Mouse (Mus musculus): Measurements from ENCODE around the gene Rpl12.

The Rpl12 gene

DNA sequence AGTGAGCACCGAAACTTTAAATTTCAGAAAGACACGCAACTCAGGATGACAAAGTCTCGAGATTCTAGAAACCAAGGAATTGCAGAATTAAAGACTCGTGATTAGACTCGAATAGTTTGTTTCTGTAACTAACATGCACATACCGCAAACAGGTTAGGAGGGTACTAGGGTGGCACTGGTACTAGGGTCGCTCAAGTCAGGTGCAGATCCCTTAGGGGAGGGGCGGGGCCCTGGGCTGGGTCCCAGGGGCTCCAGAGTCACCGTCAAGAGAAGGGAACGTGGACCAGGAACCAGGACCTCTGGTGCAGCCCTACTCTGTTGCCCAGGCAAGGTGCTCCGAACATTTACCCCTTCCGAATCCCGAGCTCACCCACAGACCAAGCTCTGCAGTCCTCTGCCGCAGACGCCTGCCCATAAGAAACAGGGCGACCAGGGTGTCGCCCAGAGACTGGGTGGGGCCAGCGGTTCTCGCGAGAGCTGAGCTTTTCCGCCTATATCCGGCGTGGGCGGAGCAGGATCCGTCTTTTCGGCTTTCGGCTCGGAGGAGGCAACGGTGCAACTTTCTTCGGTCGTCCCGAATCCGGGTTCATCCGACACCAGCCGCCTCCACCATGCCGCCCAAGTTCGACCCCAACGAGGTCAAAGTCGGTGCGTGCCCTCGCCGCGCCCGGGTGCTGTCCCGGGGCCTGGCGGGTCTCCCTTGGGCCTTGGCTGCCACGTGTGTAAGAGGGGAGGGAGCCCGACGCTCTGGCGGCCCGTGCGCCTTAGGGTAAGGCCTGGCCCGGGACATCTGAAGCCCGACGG is at the start of gene Rpl12, which contains the start of gene Lrsam1:
Gene Rpl12 (plus strand): TSS at position 368 of the 804 bp plus-strand sequence.
Gene Lrsam1 (minus strand): TSS at position 423 of the 804 bp plus-strand sequence.
- DNase-seq (ENCODE audit: low spot score) = peak; percentile 89

DNA sequence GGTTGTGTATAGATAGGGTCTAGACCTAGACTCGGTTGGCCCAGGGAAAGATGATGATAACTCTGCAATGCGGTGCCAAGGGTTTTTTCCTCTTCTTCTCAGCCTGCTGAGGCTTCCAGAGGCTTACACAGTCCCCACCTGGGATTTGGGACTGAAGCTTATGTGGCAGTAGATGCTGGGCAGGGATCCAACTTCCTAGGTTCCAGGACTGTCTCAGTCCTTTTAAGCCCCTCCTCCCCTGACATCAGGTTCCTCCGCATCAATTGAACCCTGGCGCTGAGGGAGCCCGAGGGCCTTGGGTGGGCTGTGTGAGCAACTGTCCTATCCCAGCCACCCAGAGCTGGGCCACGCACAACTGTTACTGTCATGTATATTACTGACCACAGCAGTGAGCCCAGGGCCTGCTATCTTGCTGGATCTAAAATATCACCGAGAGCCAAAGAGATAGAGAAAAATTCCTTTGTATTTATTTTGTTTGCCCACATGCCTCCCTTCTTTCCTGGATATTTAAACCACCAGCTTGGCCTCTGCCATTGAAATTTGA is 49.6 kb upstream of the Rpl12 start:
- no peak for DNase-seq (ENCODE audit: low spot score)

GRCm38 (mm10) chr2:32912210-32912804 is 49.1 kb upstream of the Rpl12 start:
- peak; percentile 75 for DNase-seq (ENCODE audit: low spot score)

DNA sequence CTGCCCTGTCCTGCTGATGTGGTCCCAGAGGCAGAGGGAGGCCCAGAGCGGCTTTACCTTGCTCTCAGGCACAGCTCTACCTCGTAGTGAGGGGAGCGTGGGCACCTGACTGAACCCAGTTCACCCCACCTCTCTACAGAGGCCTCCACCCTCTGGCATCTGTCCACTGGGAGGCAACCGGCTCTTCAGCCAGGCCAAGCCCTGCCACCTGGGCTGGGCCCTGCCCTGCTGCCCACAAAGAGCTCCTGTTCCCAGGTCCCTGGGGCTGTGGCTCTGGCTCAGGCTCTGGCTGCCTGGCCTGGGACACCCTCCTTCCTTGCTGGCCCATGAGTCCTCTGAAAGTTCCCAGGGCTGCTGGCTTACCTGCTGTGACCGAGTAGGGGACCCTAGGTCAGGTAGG is 47.0 kb upstream of the Rpl12 start:
- DNase-seq (ENCODE audit: low spot score) = no peak

DNA sequence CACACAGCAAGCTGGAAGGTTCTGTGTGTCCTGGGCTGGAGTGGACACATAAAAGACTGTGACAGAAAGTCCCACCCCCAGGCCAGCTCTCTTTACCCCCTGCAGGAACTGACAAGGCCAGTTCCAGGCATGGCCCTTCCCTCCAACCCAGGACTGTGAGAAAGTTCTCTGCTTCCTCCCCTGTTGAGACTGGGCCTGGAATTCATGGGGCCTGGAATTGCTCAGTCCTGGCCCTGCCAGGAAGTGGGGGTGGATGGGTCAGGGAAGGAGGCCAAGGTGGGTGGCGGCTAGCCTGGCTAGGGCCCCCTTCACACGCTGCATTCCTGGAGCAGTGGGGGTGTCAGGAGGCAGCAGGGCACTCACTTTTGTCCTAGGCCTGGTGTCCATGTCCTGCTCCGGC is 46.5 kb upstream of the Rpl12 start:
- no peak for DNase-seq (ENCODE audit: low spot score)

- no peak for DNase-seq (ENCODE audit: low spot score)
Observed at GRCm38 (mm10) chr2:32917526-32917925, 43.8 kb upstream of the Rpl12 start.

GRCm38 (mm10) chr2:32918391-32918790 is 43.0 kb upstream of the Rpl12 start:
- no peak for DNase-seq (ENCODE audit: low spot score)

- no peak for DNase-seq (ENCODE audit: low spot score)
Observed at GRCm38 (mm10) chr2:32921235-32921634, 40.1 kb upstream of the Rpl12 start.

GRCm38 (mm10) chr2:32921801-32922380 is 39.5 kb upstream of the Rpl12 start:
- DNase-seq (ENCODE audit: low spot score) = no peak

GRCm38 (mm10) chr2:32922564-32922963 is 38.8 kb upstream of the Rpl12 start:
- no peak for DNase-seq (ENCODE audit: low spot score)

DNA sequence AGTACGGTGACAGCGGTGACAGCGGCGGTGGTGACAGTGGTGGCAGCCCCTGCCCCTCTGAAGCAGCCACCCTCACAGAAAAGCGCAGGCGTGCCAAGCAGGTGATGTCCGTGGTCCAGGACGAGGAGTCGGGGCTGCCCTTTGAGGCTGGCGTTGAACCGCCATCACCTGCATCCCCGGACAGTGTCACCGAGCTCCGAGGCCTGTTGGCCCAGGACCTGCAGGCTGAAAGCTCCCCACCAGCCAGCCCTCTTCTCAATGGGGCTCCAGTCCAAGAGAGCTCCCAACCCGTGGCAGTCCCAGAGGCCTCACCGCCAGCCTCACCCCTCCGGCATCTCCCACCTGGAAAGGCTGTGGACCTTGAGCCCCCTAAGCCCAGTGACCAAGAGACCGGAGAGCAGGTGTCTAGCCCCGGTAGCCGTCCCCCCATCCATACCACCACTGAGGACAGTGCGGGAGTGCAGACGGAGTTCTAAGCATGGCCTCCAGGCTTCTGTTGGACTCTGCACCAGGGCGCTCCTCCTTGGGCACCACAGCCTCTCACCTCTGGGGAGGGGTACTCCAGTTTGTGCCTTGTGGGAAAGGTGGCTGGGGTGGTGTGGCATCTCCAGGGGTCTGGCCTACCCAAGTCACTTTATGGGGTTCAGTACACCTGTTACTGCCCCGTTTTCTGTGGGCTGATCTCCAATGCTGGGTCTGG is 37.7 kb upstream of the Rpl12 start:
- no peak for DNase-seq (ENCODE audit: low spot score)

DNA sequence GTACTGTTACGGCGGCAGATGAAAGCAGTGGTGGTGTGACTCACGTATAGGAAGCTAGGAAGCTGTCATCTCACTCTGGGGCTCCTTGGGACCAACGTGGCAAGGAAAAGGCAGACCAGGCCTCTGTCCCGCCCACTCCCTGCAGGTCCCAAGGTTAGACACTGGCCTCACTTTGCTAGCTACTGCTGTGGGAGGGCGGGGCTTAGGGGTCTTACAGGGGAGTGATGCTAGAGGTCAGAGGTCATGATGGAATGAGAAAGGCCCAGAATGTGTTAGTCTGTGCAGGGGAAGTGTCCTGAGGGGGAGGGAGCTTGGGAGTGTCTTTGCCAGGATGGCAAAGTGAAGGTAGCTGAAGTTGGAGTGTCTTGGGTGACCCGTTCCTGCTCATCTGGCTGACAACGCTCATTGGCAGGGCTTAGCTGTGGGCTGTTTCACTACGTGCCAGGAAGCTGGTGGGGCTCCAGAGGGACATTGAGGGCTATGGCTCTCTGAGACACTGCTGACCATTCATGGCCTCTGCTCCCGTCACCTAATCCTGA is 37.0 kb upstream of the Rpl12 start:
- DNase-seq (ENCODE audit: low spot score) = no peak

GRCm38 (mm10) chr2:32926330-32927075 is 34.9 kb upstream of the Rpl12 start:
- DNase-seq (ENCODE audit: low spot score) = no peak

GRCm38 (mm10) chr2:32927624-32928234 is 33.6 kb upstream of the Rpl12 start:
- no peak for DNase-seq (ENCODE audit: low spot score)

GRCm38 (mm10) chr2:32928235-32928946 is 33.0 kb upstream of the Rpl12 start:
- DNase-seq (ENCODE audit: low spot score) = no peak

DNA sequence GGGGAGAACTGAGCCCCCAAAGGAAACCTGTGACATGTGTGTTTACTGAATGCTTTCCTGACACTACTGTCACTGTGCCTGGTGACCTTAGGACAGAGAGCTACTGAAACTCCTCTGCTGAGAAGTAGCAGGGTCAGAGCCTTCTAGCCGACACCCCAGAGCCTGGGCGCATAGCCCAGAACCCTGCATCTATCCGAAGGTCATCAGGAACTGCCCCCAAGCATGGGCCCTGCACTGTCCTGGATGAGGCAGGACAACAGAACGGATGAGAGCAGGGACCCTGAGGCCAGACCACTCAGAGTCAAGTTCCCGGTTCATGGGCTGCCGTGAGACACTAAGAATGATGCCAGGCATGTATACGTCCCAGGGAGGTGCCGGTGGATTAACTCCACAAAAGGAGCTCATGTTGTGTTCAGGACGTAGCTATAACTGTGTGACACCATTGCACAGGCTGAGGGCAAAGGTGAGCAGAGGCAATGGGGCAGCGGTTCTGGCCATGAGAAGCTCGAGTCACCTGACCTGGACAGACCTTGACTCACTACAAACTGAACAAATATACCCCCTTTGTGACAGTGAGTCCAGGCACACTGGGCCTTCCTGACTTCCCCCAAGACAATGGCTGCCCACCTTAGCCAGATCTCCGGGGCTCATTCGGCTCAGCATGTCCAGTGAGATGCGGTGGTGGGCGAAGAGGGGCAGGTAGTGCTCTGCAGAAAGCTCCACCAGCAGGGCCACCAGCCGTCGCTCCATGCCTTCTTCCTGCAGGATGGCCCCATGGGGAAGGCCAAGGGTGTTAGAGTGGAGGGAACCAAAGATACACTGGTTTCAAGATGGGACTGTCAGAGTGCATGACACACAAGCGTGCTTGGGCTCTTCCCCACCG is 32.2 kb upstream of the Rpl12 start:
- no peak for DNase-seq (ENCODE audit: low spot score)

DNA sequence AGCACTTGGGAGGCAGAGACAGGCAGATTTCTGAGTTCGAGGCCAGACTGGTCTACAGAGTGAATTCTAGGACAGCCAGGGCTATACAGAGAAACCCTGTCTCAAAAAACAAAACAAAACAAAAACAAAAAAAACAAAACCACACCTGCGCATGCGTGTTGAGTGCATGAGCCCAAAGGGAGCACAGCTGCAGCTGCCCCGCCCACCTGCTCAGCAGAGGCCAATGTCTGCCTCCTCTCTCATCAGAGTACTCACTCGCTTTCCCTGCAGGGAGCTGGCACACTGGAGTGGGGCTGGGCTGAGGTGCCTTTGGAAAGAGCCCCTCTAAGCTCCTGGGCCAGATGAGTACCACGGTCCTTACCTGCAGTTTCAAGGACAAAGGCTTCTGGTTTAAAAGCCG is 29.6 kb upstream of the Rpl12 start:
- no peak for DNase-seq (ENCODE audit: low spot score)

DNA sequence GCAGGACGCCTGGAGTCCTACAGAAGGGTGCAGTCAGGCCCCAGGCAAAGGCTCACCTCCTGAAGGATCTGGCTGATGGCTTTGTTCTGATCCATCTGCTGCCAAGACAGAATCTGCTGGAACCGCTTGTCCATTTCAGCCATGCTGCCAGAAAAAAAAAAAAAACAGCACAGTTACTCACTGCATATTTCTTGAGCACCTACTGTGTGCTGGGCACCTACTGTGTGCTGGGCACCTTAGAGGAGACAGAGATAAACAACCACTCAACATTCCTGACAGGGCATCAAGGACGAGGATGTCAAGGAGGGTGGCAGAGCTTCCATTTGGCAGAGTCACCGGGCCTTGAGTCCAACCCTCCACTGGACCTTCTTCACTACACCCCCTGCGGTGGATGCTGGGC is 22.6 kb upstream of the Rpl12 start:
- no peak for DNase-seq (ENCODE audit: low spot score)

- no peak for DNase-seq (ENCODE audit: low spot score)
Observed at GRCm38 (mm10) chr2:32939418-32939817, 21.9 kb upstream of the Rpl12 start.

All from spleen, adult 12 weeks (tissue).